Mouse (Mus musculus): Measurements from ENCODE around the gene Lefty2. TPM values are rescaled to one million over a fixed set of nuclear protein-coding genes. Genes with fewer than 3 reads are reported as not detected.
"Not testable (repeated sequence)": the region's sequence is repeated elsewhere in the genome, so short reads cannot be mapped to it uniquely, and the experiment has no call there.

The Lefty2 gene
- polyA plus RNA-seq, 1 experiment, result 124 TPM

DNA sequence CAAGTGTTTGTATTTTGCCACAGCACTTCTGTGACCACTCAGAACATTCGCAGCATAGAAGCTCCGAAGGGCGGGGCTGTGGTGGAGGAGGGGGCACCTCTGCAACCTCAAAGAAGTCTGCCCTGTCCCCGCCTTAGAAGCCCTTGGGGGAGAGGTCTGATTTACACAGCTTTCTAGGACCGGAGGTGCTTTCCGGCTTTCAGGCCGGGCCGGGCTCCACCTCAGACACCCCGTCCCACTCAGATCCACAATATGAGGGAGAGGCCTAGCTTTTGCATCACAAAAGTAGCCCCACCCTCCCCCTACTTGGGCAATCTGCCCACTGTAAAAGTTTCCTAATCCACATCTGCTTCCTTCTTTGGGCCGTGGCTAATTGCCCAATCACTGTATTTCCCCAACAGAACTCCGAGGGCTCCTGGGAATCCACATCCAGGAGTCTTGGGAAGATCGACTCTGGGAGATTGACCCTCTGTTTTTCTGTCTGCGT, 4.3 kb upstream of the Lefty2 start:
- peak overlapping the region; percentile 45 for H3K4me3 ChIP-seq (ENCODE audit: low read depth, low read length)
- H3K9ac ChIP-seq (ENCODE audit: low read depth, poor library complexity, severe bottlenecking), result peak overlapping the region; percentile 60
- H3K4me1 ChIP-seq (ENCODE audit: control insufficient read depth, insufficient read depth, low read length), result peaks cover 10% of the 10 kb centered on the region
- no peaks in the 10 kb centered on the region for H3K9me3 ChIP-seq (replicated peaks; ENCODE audit: control insufficient read depth, insufficient read depth, low read length, poor library complexity, severe bottlenecking)
- H3K27me3 ChIP-seq (ENCODE audit: control insufficient read depth, insufficient read depth, low read length, poor library complexity, severe bottlenecking), result no peaks in the 10 kb centered on the region
- H3K36me3 ChIP-seq (ENCODE audit: control insufficient read depth, insufficient read depth, low read length, poor library complexity, severe bottlenecking), result no peaks in the 10 kb centered on the region
- peak overlapping the region; percentile 99 for H3K27ac ChIP-seq (ENCODE audit: insufficient read depth, low read length)
- TF ChIP-seq EP300 (IDR thresholded peaks at IDR 0.05; ENCODE audit: insufficient read depth, low read depth, low read length), result peak; percentile 97
- TF ChIP-seq POLR2A (IDR thresholded peaks at IDR 0.05; ENCODE audit: insufficient read depth, low read length), result no peak

DNA sequence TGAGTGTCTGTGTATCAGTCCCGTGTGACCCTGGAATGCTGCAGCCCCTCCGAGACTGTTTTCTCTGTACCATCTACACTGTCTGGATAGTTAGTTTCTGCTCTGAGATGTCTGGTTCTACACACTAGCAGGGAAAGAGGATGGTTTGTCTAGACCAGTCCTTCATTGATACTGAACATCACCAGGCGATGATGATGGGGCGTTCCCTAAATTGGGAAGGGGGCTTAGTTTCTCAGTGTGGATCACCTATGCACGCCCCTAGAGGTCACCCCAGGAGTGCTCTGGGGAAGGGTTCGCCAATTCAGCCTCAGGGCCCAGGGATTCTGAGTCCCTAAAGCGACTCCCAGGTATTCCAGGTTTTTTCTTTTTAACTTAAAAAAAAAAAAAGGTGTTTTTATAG, 3.7 kb upstream of the Lefty2 start:
- peaks cover 10% of the 10 kb centered on the region for H3K4me1 ChIP-seq (ENCODE audit: control insufficient read depth, insufficient read depth, low read length)
- TF ChIP-seq EP300 (IDR thresholded peaks at IDR 0.05; ENCODE audit: insufficient read depth, low read depth, low read length) (no peak), CTCF (IDR thresholded peaks at IDR 0.05; ENCODE audit: low read depth, low read length) (no peak), POLR2A (IDR thresholded peaks at IDR 0.05; ENCODE audit: insufficient read depth, low read length) (no peak)
- H3K9me3 ChIP-seq (replicated peaks; ENCODE audit: control insufficient read depth, insufficient read depth, low read length, poor library complexity, severe bottlenecking), result no peaks in the 10 kb centered on the region
- no peaks in the 10 kb centered on the region for H3K36me3 ChIP-seq (ENCODE audit: control insufficient read depth, insufficient read depth, low read length, poor library complexity, severe bottlenecking)
- peak overlapping the region; percentile 60 for H3K9ac ChIP-seq (ENCODE audit: low read depth, poor library complexity, severe bottlenecking)
- peak overlapping the region; percentile 99 for H3K27ac ChIP-seq (ENCODE audit: insufficient read depth, low read length)
- H3K27me3 ChIP-seq (ENCODE audit: control insufficient read depth, insufficient read depth, low read length, poor library complexity, severe bottlenecking), result no peaks in the 10 kb centered on the region
- H3K4me3 ChIP-seq (ENCODE audit: low read depth, low read length), result peak overlapping the region; percentile 45

DNA sequence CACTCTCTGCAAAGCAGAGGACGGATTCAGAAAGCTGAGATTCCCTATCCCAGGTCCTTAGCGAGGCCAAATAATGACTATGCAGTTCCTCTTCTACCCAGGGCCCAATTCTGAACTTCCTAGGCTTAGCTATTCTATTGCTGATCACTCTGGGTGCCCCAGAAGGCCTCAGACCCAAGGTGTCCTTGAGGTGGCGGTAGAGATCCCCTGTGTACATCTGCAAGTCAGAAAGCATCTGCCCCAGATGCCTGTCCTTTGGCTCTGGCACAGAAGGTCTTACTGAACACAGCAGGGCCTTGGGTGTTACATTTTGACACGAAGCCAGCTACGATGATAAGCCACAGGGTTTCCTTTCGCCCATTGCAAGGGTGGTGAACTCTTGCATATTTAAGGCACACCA, 3.1 kb upstream of the Lefty2 start:
- Histone ChIP-seq H3K4me1 (ENCODE audit: control insufficient read depth, insufficient read depth, low read length) (peaks cover 8% of the 10 kb centered on the region), H3K9ac (ENCODE audit: low read depth, poor library complexity, severe bottlenecking) (peak overlapping the region; percentile 60), H3K4me3 (ENCODE audit: low read depth, low read length) (no peak overlapping the region), H3K36me3 (ENCODE audit: control insufficient read depth, insufficient read depth, low read length, poor library complexity, severe bottlenecking) (no peaks in the 10 kb centered on the region), H3K9me3 (replicated peaks; ENCODE audit: control insufficient read depth, insufficient read depth, low read length, poor library complexity, severe bottlenecking) (no peaks in the 10 kb centered on the region), H3K27ac (ENCODE audit: insufficient read depth, low read length) (peak overlapping the region; percentile 99), H3K27me3 (ENCODE audit: control insufficient read depth, insufficient read depth, low read length, poor library complexity, severe bottlenecking) (no peaks in the 10 kb centered on the region)
- TF ChIP-seq CTCF (IDR thresholded peaks at IDR 0.05; ENCODE audit: low read depth, low read length) (peak; percentile 59), EP300 (IDR thresholded peaks at IDR 0.05; ENCODE audit: insufficient read depth, low read depth, low read length) (peak; percentile 87), POLR2A (IDR thresholded peaks at IDR 0.05; ENCODE audit: insufficient read depth, low read length) (no peak)

DNA sequence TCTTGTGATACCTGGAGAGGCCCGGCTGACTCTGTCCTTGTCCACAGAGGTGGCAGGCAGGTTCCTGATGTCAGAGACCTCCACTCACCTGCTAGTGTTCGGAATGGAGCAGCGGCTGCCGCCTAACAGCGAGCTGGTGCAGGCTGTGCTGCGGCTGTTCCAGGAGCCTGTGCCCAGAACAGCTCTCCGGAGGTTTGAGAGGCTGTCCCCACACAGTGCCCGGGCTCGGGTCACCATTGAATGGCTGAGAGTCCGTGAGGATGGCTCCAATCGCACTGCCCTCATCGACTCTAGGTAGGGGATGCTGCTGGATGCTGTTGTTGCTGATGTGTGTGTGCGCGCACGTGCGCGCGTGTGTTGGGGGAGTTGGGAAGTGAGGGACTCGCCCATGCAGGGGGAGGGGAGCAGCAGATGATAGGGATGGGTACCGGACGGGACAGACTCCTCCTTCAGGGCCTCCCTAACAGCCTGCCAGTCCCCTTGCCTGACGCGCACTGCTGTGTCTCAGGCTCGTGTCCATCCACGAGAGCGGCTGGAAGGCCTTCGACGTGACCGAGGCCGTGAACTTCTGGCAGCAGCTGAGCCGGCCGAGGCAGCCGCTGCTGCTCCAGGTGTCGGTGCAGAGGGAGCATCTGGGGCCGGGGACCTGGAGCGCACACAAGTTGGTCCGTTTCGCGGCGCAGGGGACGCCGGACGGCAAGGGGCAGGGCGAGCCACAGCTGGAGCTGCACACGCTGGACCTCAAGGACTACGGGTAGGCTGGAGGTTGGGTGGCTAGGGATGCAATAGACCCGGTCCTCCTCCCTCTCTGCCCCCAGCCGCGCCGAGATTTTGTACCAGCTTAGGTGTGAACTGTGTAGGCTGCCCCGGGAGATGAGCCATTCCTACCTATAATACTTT, 1.4 kb downstream of the Lefty2 start:
- H3K27ac ChIP-seq (ENCODE audit: insufficient read depth, low read length); H3K27me3 ChIP-seq (ENCODE audit: control insufficient read depth, insufficient read depth, low read length, poor library complexity, severe bottlenecking); H3K4me1 ChIP-seq (ENCODE audit: control insufficient read depth, insufficient read depth, low read length); H3K36me3 ChIP-seq (ENCODE audit: control insufficient read depth, insufficient read depth, low read length, poor library complexity, severe bottlenecking); H3K9me3 ChIP-seq (replicated peaks; ENCODE audit: control insufficient read depth, insufficient read depth, low read length, poor library complexity, severe bottlenecking): not testable (repeated sequence)
- Histone ChIP-seq H3K4me3 (ENCODE audit: low read depth, low read length) (peak overlapping the region; percentile 35), H3K9ac (ENCODE audit: low read depth, poor library complexity, severe bottlenecking) (peak overlapping the region; percentile 8)

DNA sequence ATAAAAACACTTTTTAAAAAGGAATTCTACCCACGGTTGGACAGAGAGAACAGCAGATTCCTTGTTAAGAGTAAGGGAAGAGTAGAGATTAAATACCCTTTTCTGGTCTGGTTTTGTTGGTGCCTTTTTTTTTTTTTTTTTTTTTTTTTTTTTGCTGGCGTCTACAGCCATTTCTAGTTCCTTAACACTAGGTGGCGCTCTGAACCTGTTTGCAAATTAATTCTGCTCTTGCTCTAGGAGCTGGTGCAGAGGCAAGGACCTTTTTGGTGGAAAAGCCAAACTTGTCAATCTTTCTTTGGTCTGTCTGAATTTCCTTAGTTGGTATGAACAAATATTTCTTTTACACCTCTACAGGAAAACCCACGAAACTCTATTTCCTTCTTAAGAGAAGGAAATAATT, 8.2 kb downstream of the Lefty2 start:
- H3K4me1 ChIP-seq (ENCODE audit: control insufficient read depth, insufficient read depth, low read length), result peaks cover 2% of the 10 kb centered on the region
- H3K27me3 ChIP-seq (ENCODE audit: control insufficient read depth, insufficient read depth, low read length, poor library complexity, severe bottlenecking), result no peaks in the 10 kb centered on the region
- TF ChIP-seq CTCF (IDR thresholded peaks at IDR 0.05; ENCODE audit: low read depth, low read length), result peak; percentile 1
- no peak for TF ChIP-seq POLR2A (IDR thresholded peaks at IDR 0.05; ENCODE audit: insufficient read depth, low read length)
- no peak overlapping the region for H3K27ac ChIP-seq (ENCODE audit: insufficient read depth, low read length)
- H3K4me3 ChIP-seq (ENCODE audit: low read depth, low read length), result no peak overlapping the region
- 0 out of 2 replicates have a peak, but pooled peaks cover 2% of the 10 kb centered on the region for H3K36me3 ChIP-seq (ENCODE audit: control insufficient read depth, insufficient read depth, low read length, poor library complexity, severe bottlenecking)
- no peaks in the 10 kb centered on the region for H3K9me3 ChIP-seq (replicated peaks; ENCODE audit: control insufficient read depth, insufficient read depth, low read length, poor library complexity, severe bottlenecking)
- no peak overlapping the region for H3K9ac ChIP-seq (ENCODE audit: low read depth, poor library complexity, severe bottlenecking)

DNA sequence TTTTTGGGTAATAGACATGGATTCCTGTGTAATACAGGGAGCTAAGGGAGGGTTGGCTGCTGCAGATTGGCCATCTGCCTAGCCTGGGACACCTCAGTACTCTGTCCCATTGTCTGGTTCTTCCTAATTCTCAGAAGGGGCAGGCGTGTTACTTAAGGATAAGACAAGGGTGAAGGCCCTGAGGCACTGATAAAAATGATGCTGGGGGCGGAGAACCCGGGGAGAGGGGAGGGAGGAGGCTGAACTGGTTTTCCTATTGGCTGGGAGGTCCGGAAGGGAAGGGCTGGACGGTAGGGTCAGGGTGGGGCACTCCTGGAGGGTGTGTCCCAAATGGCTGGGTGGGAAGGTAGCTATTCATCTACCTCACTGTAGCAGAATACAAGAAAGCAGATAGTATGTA, 10.0 kb downstream of the Lefty2 start:
- H3K9ac ChIP-seq (ENCODE audit: low read depth, poor library complexity, severe bottlenecking), result no peak overlapping the region
- TF ChIP-seq EP300 (IDR thresholded peaks at IDR 0.05; ENCODE audit: insufficient read depth, low read depth, low read length), result peak; percentile 69; the same call in 1 of the 2 replicates
- TF ChIP-seq CTCF (IDR thresholded peaks at IDR 0.05; ENCODE audit: low read depth, low read length), result no peak
- no peaks in the 10 kb centered on the region for H3K9me3 ChIP-seq (replicated peaks; ENCODE audit: control insufficient read depth, insufficient read depth, low read length, poor library complexity, severe bottlenecking)

More for the DNA sequence above, 10.0 kb downstream of the Lefty2 start:
- Histone ChIP-seq H3K27me3 (ENCODE audit: control insufficient read depth, insufficient read depth, low read length, poor library complexity, severe bottlenecking) (no peaks in the 10 kb centered on the region), H3K4me1 (ENCODE audit: control insufficient read depth, insufficient read depth, low read length) (peaks cover 4% of the 10 kb centered on the region), H3K4me3 (ENCODE audit: low read depth, low read length) (no peak overlapping the region), H3K27ac (ENCODE audit: insufficient read depth, low read length) (peak overlapping the region; percentile 89), H3K36me3 (ENCODE audit: control insufficient read depth, insufficient read depth, low read length, poor library complexity, severe bottlenecking) (peaks cover 18% of the 10 kb centered on the region)

All from ES-Bruce4 (cell line).